Mouse (Mus musculus): ENCODE measurements around the gene Lrmda.

The Lrmda gene

DNA sequence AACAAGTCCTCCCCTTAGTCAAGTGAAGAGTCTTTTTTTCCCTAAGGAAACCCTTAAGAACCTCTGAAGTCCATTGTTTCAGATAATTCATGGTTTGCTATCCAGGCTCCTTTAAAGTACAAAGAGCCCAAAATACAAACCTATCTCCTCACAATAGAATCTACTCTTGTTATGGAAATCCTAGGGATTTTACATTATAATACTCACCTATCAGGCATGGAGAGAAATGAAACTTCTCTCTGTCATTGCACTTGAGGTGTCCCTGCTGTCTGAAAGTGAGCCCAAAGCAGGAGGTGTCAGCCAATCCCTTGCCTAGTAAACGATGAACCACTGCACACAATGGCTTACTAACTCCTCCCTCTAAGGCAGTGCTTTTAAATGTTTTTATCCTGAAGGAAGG is 39.2 kb downstream of the Lrmda start:
- TF ChIP-seq POU5F1 (IDR thresholded peaks at IDR 0.05; ENCODE audit: borderline replicate concordance, low read length) (no peak), NANOG (IDR thresholded peaks at IDR 0.05; ENCODE audit: borderline replicate concordance, low read length) (peak; percentile 90), CTCF (conservative IDR thresholded peaks at IDR 0.05; ENCODE audit: low read length) (no peak)
- H3K27me3 ChIP-seq (ENCODE audit: insufficient read depth, low read length) = peaks cover 51% of the 10 kb centered on the region
- peaks cover 16% of the 10 kb centered on the region for H3K4me1 ChIP-seq (replicated peaks; ENCODE audit: low read depth, low read length)
- no peaks in the 10 kb centered on the region for H3K36me3 ChIP-seq (ENCODE audit: insufficient read depth, low read length)
- no peaks in the 10 kb centered on the region for H3K9me3 ChIP-seq (ENCODE audit: low read length)
- no peak overlapping the region for H3K4me3 ChIP-seq (replicated peaks; ENCODE audit: low read length)

DNA sequence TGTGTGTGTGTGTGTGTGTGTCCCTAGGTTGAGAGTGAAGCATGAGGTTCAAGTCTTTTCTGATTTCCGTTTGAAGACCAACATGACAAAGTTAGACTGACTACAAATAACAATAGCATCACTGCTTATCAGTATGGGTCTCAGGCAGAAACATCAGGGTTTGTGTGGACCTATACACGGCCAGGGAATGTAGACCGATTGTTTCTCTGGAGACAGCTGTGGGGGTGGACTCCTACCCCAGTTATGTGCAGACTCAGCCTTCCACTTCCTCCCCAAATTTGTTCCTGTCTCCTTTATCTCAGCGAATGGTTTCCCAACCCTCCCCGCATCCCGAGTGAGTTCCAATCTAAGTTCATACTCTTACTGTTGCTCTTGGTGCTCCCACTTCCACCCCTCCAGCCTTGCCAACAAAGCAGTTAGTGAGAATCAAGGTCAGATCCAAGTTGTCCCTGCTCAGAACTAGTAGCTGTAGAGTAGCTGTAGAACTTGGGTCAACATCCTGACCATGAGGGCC is 39.9 kb downstream of the Lrmda start:
- no peak for TF ChIP-seq CTCF (conservative IDR thresholded peaks at IDR 0.05; ENCODE audit: low read length)
- Histone ChIP-seq H3K4me3 (replicated peaks; ENCODE audit: low read length) (no peak overlapping the region), H3K4me1 (replicated peaks; ENCODE audit: low read depth, low read length) (peaks cover 16% of the 10 kb centered on the region), H3K27me3 (ENCODE audit: insufficient read depth, low read length) (peaks cover 46% of the 10 kb centered on the region), H3K36me3 (ENCODE audit: insufficient read depth, low read length) (no peaks in the 10 kb centered on the region), H3K9me3 (ENCODE audit: low read length) (no peaks in the 10 kb centered on the region)

- H3K9me3 ChIP-seq (ENCODE audit: low read length) = no peaks in the 10 kb centered on the region
- no peaks in the 10 kb centered on the region for H3K36me3 ChIP-seq (ENCODE audit: insufficient read depth, low read length)
- TF ChIP-seq NANOG (IDR thresholded peaks at IDR 0.05; ENCODE audit: borderline replicate concordance, low read length) (no peak), POU5F1 (IDR thresholded peaks at IDR 0.05; ENCODE audit: borderline replicate concordance, low read length) (no peak), CTCF (conservative IDR thresholded peaks at IDR 0.05; ENCODE audit: low read length) (no peak)
- H3K4me1 ChIP-seq (replicated peaks; ENCODE audit: low read depth, low read length) = peaks cover 16% of the 10 kb centered on the region
- H3K27me3 ChIP-seq (ENCODE audit: insufficient read depth, low read length) = peaks cover 33% of the 10 kb centered on the region
- no peak overlapping the region for H3K4me3 ChIP-seq (replicated peaks; ENCODE audit: low read length)
Observed at GRCm38 (mm10) chr14:22060787-22061186, 41.3 kb downstream of the Lrmda start.

- H3K9me3 ChIP-seq (ENCODE audit: low read length) = no peaks in the 10 kb centered on the region
- TF ChIP-seq POU5F1 (IDR thresholded peaks at IDR 0.05; ENCODE audit: borderline replicate concordance, low read length) (no peak), CTCF (conservative IDR thresholded peaks at IDR 0.05; ENCODE audit: low read length) (no peak), NANOG (IDR thresholded peaks at IDR 0.05; ENCODE audit: borderline replicate concordance, low read length) (no peak)
Observed at GRCm38 (mm10) chr14:22062117-22062855, 42.8 kb downstream of the Lrmda start.

GRCm38 (mm10) chr14:22069169-22069568 is 49.7 kb downstream of the Lrmda start:
- Histone ChIP-seq H3K4me1 (replicated peaks; ENCODE audit: low read depth, low read length) (no peaks in the 10 kb centered on the region), H3K4me3 (replicated peaks; ENCODE audit: low read length) (no peak overlapping the region), H3K36me3 (ENCODE audit: insufficient read depth, low read length) (no peaks in the 10 kb centered on the region), H3K27me3 (ENCODE audit: insufficient read depth, low read length) (peaks cover 15% of the 10 kb centered on the region), H3K9me3 (ENCODE audit: low read length) (no peaks in the 10 kb centered on the region)
- no peak for TF ChIP-seq CTCF (conservative IDR thresholded peaks at IDR 0.05; ENCODE audit: low read length)
- TF ChIP-seq POU5F1 (IDR thresholded peaks at IDR 0.05; ENCODE audit: borderline replicate concordance, low read length) = no peak
- no peak for TF ChIP-seq NANOG (IDR thresholded peaks at IDR 0.05; ENCODE audit: borderline replicate concordance, low read length)

More at GRCm38 (mm10) chr14:22062117-22062855, 42.8 kb downstream of the Lrmda start:
- H3K27me3 ChIP-seq (ENCODE audit: insufficient read depth, low read length) = peaks cover 19% of the 10 kb centered on the region
- peaks cover 16% of the 10 kb centered on the region for H3K4me1 ChIP-seq (replicated peaks; ENCODE audit: low read depth, low read length)
- no peak overlapping the region for H3K4me3 ChIP-seq (replicated peaks; ENCODE audit: low read length)
- no peaks in the 10 kb centered on the region for H3K36me3 ChIP-seq (ENCODE audit: insufficient read depth, low read length)

- no peak overlapping the region for H3K4me3 ChIP-seq (replicated peaks; ENCODE audit: low read length)
- no peaks in the 10 kb centered on the region for H3K4me1 ChIP-seq (replicated peaks; ENCODE audit: low read depth, low read length)
- peaks cover 13% of the 10 kb centered on the region for H3K27me3 ChIP-seq (ENCODE audit: insufficient read depth, low read length)
- TF ChIP-seq POU5F1 (IDR thresholded peaks at IDR 0.05; ENCODE audit: borderline replicate concordance, low read length) (no peak), NANOG (IDR thresholded peaks at IDR 0.05; ENCODE audit: borderline replicate concordance, low read length) (no peak), CTCF (conservative IDR thresholded peaks at IDR 0.05; ENCODE audit: low read length) (no peak)
- H3K36me3 ChIP-seq (ENCODE audit: insufficient read depth, low read length) = no peaks in the 10 kb centered on the region
- no peaks in the 10 kb centered on the region for H3K9me3 ChIP-seq (ENCODE audit: low read length)
Observed at GRCm38 (mm10) chr14:22073385-22073784, 53.9 kb downstream of the Lrmda start.

- Histone ChIP-seq H3K27me3 (ENCODE audit: insufficient read depth, low read length) (peaks cover 9% of the 10 kb centered on the region), H3K36me3 (ENCODE audit: insufficient read depth, low read length) (no peaks in the 10 kb centered on the region), H3K4me1 (replicated peaks; ENCODE audit: low read depth, low read length) (no peaks in the 10 kb centered on the region), H3K4me3 (replicated peaks; ENCODE audit: low read length) (no peak overlapping the region), H3K9me3 (ENCODE audit: low read length) (no peaks in the 10 kb centered on the region)
- no peak for TF ChIP-seq NANOG (IDR thresholded peaks at IDR 0.05; ENCODE audit: borderline replicate concordance, low read length)
Observed at GRCm38 (mm10) chr14:22074229-22074628, 54.7 kb downstream of the Lrmda start.

DNA sequence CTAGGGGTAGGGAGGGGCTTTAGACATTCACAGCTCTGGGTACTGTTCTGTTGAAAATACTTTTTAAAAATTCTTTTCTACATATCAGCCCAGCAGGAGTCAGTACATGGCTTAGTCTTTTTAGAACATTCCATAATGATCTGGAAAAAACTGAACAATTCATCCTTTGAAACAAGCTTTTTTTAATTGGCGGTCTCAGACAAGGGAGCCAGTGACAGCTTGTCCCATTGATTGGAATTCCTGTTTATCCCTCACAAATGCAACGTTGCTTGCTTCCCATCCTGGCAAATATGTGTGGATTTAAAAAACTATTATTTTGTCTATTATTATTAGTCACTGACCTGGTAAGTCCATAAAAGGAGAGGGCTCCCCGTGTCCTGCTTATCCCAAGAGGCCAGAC is 64.4 kb downstream of the Lrmda start:
- Histone ChIP-seq H3K4me1 (replicated peaks; ENCODE audit: low read depth, low read length) (no peaks in the 10 kb centered on the region), H3K27me3 (ENCODE audit: insufficient read depth, low read length) (peaks cover 22% of the 10 kb centered on the region), H3K4me3 (replicated peaks; ENCODE audit: low read length) (no peak overlapping the region), H3K9me3 (ENCODE audit: low read length) (no peaks in the 10 kb centered on the region), H3K36me3 (ENCODE audit: insufficient read depth, low read length) (no peaks in the 10 kb centered on the region)
- TF ChIP-seq POU5F1 (IDR thresholded peaks at IDR 0.05; ENCODE audit: borderline replicate concordance, low read length) = no peak
- no peak for TF ChIP-seq NANOG (IDR thresholded peaks at IDR 0.05; ENCODE audit: borderline replicate concordance, low read length)
- TF ChIP-seq CTCF (conservative IDR thresholded peaks at IDR 0.05; ENCODE audit: low read length) = no peak

- no peaks in the 10 kb centered on the region for H3K4me1 ChIP-seq (replicated peaks; ENCODE audit: low read depth, low read length)
- H3K27me3 ChIP-seq (ENCODE audit: insufficient read depth, low read length) = peaks cover 22% of the 10 kb centered on the region
- TF ChIP-seq POU5F1 (IDR thresholded peaks at IDR 0.05; ENCODE audit: borderline replicate concordance, low read length) (no peak), NANOG (IDR thresholded peaks at IDR 0.05; ENCODE audit: borderline replicate concordance, low read length) (no peak), CTCF (conservative IDR thresholded peaks at IDR 0.05; ENCODE audit: low read length) (no peak)
- no peaks in the 10 kb centered on the region for H3K9me3 ChIP-seq (ENCODE audit: low read length)
- no peak overlapping the region for H3K4me3 ChIP-seq (replicated peaks; ENCODE audit: low read length)
- H3K36me3 ChIP-seq (ENCODE audit: insufficient read depth, low read length) = no peaks in the 10 kb centered on the region
Observed at GRCm38 (mm10) chr14:22085411-22085810, 65.9 kb downstream of the Lrmda start.
